Mouse (Mus musculus): ENCODE data around the gene Heatr5a. TPM values are rescaled to one million over a fixed set of nuclear protein-coding genes. Genes with fewer than 3 reads are reported as not detected.

Heatr5a gene
- total RNA-seq, 1 experiment from 2014 or later: 18.0 TPM

DNA sequence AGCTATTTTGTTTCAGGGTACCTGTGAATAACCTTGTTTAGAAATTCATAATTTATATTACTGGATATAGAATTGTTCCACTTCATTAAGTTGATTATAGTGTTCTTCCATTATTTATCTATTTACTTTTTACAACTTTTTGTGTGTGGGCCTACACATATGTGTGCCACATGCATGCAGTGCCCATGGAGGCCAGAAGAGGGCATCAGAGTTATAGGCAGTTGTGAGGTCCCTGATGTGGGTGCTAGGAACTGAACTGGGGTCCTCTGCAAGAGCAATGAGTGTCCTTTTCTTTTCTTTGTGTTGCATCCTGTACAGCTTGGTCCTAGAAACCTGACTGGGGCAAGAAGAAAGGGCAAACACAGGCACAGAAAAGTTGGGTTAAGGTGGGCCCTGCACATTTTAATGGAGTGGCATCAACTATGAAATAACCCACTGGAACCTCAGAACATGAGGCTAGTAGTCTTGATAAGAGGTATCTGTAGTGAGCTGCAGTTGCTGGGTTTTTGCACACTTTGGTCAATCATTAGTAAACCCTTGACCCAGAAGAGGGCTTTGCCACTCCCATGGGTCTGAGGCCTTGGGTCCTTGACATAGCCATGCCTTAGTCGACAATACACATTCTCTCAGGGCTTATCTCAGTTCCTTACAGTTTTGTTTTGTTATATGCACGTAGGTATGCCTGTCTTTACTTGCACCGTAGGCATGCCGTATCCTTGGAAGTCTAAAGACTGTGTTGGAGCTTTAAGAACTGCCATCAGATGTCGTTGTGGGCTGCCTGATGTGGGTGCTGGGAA lies 1.3 kb upstream of the Heatr5a start:
- no peak for DNase-seq

DNA sequence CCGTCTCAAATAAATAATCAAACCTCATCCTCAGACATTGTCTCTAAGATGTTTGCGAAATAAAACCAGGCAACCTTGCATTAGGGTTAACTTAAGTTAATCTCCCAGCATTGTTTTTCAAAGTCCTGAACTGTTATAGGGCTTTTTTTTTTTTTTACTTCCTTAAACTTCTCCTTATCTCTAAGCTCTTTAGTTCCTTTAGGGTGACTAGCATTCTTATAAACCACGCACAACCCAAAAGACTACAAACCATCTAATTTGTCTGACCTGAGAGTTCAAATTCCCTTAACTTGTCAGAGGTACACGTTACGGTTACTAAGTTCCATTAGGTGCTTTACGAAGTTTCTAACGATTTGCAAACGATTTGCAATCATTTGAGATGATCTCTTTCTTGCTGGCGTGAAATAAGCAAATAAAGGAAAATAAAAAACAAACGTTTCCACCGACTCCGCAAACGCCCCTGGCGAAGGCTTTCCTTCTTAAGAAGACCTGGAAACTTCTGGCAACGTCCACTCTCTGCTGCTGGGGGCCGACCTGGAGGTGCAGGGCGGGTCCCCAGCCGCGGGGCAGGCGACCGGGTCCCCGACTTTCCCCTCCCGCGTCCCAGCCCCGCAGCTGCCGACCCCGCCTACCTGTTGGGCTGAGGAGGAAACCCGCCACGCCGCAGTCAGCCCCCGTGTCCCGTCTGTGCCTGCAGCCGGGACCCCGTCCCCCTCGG lies 610 bp downstream of the Heatr5a start:
- DNase-seq: peak; percentile 58

GRCm38 (mm10) chr12:51969876-51970275 lies 1.2 kb downstream of the Heatr5a start:
- DNase-seq: no peak

DNA sequence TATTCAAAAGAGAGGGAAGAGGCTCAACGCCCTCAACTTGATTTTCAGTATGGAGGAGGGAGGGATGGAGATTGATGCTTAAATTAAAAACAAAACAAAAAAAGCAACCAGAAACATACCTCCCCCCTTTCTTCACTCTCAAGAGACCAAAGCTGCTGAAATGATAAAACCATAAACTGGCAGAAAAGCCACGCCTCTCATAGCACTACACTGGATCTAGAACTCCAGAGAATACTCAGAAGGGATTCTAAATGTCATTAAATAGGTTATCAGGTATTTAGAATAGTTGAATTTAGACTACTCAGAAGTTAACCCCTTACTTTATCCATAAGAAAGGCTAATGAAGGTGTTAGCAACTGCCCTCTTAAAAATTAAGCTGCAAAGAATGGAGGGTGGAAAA lies 2.0 kb downstream of the Heatr5a start:
- no peak for DNase-seq

DNA sequence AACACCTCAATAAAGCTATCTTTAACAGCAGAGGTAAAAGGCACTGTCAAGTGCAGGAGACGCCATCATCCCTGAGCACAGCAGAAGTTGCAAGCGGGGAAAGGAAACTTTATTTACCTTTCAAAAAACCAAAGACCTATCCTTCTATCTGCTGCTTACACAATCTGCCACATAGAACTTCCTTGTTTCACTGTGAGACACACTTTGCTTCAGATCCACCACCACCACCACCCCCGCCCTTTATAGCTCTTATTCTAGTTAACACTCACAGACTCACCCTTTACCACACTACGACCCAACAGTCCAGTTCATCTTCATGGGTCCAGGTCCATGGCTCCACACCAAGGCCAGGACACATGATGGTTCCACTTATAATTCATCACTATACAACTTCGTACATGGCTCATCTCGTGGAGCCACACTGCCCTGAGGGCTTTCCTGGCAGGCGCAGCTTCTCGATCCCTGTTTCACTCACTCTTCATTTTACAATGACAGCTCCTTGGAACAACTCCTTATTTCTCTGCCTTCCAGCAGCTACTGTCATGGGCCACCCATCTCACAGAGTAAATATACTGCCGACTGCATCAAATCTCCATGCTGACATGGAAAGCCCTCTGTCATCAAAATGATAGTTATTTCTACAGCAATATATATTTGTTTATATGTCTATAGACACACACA lies 3.1 kb downstream of the Heatr5a start:
- no peak for DNase-seq

DNA sequence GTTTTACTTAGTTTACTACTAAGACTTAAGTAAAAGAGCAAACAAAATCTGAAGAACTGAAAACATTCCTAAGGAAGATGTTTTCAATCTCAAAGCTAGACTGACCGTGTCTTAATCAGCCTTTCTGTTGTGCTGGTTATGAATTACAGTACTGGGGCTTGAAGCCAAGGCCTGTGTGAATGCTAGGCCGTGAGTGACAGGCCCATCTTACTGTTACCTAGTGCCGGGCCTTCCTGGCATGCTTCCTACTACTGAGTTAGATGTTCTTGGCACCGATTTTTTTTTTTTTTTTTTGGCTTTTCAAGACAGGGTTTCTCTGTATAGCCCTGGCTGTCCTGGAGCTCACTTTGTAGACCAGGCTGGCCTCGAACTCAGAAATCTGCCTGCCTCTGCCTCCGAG lies 13.5 kb downstream of the Heatr5a start:
- peak; percentile 27 for DNase-seq

GRCm38 (mm10) chr12:51952309-51952708 lies 18.8 kb downstream of the Heatr5a start:
- no peak for DNase-seq

DNA sequence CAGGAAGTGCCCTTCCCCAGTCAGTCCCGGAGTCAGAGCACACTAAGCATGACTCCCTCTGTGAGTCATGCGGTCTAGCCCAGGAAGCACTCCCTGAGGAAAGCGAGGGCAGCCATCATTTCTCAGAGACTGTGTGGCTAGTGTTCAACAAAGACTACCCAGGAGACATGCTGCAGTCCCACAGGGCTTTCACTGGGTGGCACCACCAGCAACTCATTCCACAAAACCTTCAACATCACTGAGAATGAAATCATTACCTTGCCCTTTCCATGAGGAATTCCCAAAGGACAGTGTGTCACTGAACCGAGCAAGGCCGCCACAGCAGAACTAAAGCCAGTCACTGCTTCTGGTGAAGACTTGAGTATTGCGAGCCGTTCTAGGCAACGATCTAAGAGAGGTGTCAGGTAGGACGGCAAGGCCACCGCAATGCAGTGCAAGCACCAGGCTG lies 23.6 kb downstream of the Heatr5a start:
- DNase-seq: peak; percentile 77

GRCm38 (mm10) chr12:51945331-51945730 lies 25.8 kb downstream of the Heatr5a start:
- DNase-seq: no peak

- DNase-seq: no peak
These were observed 31.3 kb downstream of the Heatr5a start for GRCm38 (mm10) chr12:51939848-51940247.

GRCm38 (mm10) chr12:51937938-51938337 lies 33.2 kb downstream of the Heatr5a start:
- no peak for DNase-seq

GRCm38 (mm10) chr12:51929630-51930029 lies 41.5 kb downstream of the Heatr5a start:
- no peak for DNase-seq

DNA sequence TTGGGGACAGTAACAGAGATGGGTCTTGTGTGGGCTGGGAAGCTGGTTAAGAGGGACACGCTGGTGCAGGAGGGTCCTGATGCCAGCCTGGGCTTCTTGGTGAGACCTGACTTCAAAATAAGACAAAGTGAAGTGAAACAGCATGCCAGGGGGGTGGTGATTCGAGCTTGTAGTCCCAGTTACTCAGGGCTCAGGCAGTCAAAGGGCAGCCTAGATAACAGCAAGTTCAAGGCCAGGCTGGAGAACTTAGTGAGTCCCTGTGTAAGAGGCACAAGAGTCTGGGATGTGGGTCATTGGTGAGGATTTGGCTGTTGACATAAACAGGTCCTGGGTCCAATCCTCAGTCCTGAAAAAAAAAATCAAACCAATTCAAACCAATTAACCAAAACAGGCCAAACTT lies 53.9 kb downstream of the Heatr5a start:
- DNase-seq: peak; percentile 15

- no peak for DNase-seq
These were observed 56.0 kb downstream of the Heatr5a start for GRCm38 (mm10) chr12:51914903-51915670.

- DNase-seq: no peak
These were observed 61.9 kb downstream of the Heatr5a start for GRCm38 (mm10) chr12:51909202-51909601.

- no peak for DNase-seq
These were observed 63.6 kb downstream of the Heatr5a start for GRCm38 (mm10) chr12:51907543-51907942.

GRCm38 (mm10) chr12:51900551-51900950 lies 70.6 kb downstream of the Heatr5a start:
- DNase-seq: no peak

DNA sequence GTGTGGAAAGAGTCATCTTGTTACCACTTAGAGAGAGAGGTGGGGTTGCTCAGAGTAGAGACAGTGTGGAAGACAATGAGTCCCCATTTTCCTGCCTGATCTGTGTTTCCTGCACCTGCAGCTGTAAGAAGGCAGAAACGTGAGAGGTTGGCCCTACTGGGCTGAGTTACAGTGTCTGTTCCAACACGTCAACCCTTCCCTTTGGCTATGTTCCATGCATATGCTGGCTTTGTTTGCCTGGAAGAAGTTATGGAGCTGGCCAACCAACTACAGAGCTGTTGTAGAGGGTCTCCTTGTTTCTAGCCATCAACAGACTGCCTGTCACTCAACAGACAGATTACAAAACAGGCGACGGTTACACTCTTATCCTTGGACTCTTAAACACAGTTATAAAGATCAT lies 74.2 kb downstream of the Heatr5a start:
- DNase-seq: no peak

- DNase-seq: no peak
These were observed 82.5 kb downstream of the Heatr5a start for GRCm38 (mm10) chr12:51888609-51889008.

DNA sequence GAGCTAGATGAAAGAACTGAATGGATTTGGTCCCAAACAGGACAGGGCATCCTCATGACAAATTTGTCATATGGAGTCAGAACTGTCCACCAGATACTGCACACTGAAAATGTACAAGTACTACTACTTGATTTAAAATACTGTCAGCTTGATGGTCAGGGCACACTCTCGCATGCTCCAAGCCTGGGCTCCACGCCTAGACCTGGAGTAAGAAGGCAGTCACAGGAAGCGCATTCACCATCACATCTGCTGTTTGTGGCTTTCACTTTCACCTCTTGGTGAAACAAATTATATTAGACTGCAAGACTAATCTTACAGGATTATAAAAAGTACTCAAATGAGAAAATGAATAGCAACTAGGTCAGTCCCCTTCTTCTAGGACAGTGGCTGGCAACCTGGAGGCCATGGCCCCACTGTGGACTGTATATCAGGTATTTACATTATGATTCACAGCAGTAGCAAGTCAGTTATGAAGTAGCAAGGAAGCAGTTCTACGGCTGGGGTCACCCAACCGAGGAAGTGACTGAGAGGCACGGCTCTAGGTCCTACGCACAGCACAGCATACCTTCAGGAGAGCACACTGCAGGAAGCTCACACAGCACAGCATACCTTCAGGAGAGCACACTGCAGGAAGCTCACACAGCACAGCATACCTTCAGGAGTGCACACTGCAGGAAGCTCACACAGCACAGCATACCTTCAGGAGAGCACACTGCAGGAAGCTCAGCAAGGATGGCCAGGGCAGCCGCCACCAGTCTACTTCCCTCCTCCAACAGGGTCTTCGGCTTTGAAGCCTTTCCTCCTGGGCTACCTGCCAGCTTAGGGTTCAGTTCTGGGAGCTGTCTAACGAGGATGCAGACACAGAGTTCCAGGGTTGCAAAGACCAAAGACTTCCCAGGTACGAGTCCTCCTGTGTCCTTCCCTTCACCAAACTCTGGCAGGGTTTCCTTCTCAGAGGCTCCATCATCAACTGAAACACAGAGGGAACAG lies 83.5 kb downstream of the Heatr5a start:
- no peak for DNase-seq

DNA sequence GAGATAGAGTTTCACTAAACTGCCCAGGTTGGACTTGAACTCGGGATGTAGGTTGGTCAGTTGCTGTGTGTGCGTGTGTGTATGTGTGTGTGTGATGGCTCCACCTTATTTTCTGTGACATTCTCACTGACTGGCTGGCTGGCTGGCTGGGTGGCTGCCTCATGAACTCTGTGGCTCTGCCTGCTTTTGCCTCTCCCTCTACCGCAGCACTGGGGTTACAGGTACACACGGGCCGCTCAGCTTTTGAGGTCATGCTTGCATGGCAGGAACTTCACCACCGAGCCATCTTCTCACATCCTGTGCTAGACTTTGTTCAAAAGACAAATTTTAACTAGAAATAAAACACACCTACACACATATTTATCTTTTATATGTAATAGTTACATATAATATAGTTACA lies 84.8 kb downstream of the Heatr5a start:
- no peak for DNase-seq
